Mouse (Mus musculus) spleen, postnatal 10 days (tissue): Measurements from ENCODE around the gene Kntc1.

Experiments used
- DNase-seq, 2 experiments: peaks; one replicate each; pipeline ENCODE4 v3.0.0; 2021 to 2022; ENCODE audit warnings: low spot score in 2 of 2

Kntc1 gene

DNA sequence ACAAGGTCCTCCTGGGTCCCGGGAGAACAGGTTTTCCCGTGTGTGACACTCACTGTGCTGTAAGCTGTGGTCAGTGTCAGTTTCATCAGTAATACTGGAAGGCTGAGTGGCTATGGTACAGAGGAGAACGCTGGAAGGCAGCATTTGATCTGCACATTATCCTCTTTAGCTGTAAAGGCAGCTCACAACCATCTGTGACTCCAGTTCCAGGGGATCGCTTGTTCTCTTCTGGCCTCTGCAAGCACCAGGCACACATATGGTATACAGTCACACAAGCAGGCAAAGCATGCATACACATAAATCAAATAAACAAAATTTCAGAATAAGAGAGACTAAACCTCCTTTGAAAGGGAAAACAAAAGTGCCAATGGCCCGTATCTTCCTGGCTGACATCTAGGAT is 59.0 kb downstream of the Kntc1 start:
- no peak for DNase-seq

DNA sequence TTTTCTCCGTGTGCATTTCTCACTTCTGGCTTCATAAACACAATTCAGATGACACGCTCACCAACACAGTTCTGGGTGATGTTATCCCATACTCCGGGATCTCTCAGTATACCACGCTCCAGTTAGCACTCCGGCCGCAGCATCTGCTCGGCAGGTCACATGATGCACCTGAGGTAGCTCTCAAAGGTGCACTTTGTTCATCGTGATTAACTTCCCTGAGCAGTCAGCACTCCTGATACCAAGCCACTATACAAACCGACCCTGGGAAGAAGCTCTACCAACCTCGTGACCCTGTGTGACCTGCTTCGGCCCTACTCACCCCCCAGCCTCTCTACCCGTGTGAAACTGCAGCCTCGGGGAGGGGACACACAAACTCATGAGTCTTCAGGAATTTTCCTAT is 59.6 kb downstream of the Kntc1 start:
- no peak for DNase-seq

DNA sequence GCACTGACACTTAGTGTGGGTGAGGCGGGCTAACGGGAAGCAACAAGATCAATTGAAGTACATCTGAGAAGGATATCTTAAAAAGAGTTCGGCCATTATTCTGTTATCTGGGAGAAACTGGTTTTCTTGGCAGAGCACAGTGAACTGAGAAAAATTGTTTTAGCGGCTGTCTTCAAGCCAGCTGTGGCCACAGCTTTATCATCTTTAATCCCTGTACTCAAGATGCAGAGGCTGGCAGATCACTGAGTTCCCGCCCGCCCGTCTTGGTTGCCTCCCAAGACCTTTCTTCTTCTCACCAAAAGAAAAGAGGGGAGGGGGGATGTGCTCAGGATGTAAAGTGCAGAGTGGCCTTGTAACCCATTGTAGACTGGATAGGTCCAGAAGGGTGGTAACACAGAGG is 67.4 kb downstream of the Kntc1 start:
- DNase-seq = no peak

DNA sequence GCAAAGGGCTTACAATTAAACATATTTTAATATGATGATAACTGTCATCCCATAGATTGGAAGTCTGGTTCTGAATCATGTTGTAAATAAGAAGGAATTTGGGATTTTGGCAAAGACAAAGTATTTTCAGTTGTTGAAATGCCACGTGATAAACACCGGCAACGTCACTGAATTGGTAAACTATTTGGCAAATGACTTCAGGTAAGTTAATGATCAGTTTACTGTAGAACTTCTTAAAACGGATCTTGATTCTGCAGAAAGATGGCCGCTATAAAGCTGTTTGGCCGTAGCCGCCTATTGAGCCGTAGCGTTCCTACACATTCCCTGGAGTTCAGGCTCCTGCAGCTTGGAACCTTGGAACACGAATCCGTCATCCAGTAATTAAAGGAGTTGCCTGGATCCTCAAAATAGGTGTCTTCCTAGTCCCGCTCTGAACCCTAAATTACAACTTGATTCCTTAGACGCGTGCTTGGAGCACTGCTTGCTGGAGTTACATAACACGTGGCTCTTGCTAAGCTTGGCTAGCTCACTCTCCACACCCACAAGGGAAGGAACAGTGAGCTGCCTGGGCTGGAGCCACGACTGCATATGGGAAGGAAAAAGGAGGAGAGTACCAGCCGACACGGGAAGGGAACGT is 69.5 kb downstream of the Kntc1 start:
- DNase-seq = no peak

DNA sequence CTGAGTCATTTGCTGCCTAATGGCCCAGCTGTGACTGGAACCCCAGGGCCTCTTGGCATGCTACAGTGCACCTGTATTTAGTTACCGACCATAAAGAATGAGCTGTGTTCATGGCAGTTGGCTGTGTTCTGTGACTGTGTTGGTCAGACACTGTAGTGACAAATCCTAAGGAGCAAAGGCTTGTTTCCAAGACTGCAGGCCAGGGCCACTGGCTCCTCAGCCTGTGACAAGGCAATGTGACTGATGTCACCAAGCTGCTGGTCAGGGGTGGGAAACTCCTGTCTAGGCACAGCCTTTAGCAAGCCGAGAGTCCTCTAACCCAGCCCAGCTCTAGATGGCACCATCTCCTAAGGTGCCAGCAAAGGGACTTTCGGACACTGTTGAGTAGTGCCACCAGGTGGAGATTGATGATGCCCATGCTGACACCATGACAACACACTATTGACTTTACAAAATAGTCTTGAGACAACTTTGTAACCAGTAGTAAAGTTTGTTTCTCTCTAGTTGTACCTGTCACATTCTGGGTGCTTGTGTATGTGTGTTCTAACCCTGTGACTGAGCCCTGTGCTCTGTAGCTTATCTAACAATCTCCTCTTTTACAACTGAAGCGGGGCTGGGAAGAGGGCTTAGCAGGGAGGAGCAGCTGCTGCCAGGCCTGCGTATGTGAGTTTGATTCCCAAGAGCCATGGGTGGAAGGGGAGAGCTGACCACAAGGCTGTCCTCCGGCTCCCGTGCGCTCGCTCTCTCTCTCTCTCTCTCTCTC is 71.2 kb downstream of the Kntc1 start:
- no peak for DNase-seq

DNA sequence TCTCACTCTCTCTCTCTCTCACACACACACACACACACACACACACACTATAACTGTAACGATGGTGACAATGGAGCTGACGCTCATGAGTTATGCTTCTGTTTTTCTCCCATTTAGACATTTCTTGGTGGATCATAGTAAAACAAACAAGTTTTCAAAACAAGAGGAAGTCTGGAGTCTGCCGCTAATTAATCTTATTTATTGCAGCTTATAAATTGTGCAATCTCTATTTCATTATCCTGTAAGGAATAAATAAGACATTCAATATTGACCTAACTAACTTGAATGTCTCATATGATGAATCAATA is 71.7 kb downstream of the Kntc1 start:
- no peak for DNase-seq

DNA sequence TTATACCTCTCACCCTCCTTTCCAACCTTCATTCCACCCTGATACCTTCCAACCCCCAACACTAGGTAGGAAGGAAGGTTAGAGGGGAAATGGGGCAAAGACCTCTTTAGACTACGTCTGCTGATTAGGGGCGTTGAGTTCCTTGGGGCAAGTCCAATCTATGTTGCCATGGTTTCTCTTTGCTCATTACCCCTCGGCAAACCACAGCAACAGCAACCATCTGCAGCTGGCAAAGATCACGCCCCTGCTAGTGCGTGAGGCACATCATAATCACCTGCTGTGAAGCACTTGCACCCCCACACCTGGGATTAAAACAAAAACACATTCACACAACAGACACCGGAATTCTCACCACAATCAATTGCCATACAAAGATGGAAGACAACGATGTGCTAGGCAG is 73.2 kb downstream of the Kntc1 start:
- no peak for DNase-seq

DNA sequence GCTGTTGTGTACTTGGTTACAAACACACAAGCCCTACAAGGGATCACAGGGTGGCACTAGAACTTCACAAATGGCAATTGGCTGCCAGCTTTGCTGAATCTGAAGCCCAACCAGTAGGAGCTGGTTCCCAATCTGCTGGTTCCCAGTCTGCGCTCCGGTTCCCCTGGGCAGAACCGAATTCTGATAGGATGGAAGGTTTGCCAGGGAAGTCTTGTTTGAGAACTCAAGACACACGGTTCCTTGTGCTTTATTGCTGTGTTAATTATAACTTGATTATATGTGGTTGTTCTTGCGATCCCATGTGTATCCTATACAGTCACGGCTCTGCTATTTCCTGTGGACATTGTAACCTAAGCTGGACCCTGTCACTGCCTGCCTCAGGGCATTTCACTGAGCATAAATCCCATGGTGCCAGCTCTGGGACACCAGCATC is 78.2 kb downstream of the Kntc1 start:
- DNase-seq = no peak

DNA sequence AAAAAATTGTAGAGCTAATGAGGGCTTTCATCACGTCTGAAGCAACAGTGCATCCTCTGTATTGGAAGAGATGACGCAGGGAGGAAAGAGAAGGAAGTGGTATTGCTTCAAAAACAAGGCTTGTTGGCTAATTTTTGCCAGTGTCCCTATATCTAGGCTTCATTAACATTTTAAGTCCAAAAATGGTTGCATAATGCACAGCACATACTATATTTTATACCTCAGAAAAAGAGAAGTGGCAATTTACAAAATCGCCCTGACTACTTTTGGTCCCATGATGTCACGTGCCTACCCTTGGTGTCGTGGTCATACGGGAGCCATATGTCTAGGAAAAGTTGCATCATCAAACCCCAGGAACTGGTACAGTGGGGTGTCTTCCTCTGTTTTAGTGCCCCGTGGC is 82.8 kb downstream of the Kntc1 start:
- no peak for DNase-seq

DNA sequence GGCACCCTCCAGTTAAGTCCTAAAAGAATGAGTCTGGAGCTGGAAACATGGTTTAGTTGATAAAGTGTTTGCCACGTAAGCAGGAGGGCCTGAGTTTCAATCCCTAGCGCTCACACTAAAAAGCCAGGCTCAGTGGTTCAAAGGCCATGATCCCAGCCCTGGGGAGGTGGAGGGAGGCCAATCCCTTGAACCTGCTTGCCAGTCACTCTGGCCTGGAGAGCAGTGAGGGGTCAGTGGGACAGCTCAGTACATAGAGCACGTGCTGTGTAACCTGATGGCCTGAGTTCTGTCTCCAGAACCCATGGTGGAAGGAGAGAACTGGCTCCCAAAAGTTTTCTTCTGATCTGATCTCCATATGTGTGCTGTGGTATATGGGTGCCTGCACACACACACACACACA is 85.3 kb downstream of the Kntc1 start:
- no peak for DNase-seq

DNA sequence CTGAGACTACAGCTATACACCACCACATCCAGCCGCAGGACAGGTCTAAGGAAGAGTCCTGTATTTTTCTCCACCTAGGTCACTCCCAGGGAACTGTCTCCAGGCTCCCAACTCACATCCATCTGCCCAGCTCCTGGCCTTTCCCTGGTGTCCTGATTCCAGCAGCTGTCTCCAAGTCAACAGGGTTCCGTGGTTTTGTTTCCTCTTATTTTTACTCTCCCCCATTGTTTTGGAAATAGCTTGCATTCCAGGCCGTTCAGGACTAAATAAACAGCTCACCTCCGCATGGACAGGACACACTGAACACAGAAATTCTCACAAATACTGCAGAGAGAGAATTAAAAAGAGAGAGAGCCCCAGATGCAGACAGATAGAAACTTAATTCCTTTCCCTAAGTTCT is 87.9 kb downstream of the Kntc1 start:
- DNase-seq = no peak

DNA sequence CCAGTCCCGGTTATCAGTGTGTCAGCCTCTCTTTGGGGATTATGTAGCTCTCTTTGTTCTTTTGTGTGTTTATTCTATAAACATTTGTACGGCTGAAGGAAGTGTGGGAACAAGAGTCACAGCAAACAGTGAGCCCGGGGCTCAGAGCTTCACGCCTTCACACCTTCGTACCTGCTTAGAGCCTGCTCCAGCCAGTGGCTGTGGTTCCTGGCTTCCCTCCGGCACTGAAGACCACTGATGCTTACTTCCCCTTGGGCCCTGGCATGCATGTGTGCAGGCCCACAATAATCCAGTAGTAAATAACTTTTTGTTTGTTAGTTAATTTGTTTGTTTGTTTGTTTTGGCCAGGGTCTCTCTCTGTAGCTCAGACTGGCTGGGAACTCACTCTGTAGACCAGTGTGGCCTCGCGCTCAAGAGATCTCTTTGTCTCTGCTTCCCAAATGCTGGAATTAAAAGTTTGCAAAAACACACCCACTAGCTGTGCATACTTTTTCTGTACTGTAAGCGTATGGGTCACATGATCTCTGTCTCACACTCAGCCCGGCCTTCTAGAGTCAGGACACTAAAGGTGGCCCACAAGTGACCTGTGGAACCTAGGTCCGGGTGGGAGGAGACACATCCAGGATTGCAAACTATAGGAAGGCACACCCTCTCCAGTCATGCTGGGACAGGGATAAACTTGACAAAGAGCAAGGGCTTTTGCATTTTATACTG is 92.9 kb downstream of the Kntc1 start:
- no peak for DNase-seq

DNA sequence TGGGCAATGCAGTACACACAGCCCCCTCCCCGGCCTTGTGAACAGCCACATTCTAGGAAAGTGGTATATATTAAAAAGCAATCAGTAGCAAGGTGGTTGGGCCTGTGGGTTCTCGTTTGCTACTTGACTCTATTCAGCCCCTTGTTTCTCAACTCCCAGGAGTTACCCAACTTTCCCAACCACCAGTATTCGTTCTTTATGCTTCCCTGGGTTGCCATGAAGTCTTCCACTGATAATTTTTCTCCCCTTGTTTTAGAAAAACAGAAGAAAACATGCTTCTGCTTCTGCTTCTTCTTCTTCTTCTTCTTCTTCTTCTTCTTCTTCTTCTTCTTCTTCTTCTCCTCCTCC is 93.4 kb downstream of the Kntc1 start:
- DNase-seq = no peak

DNA sequence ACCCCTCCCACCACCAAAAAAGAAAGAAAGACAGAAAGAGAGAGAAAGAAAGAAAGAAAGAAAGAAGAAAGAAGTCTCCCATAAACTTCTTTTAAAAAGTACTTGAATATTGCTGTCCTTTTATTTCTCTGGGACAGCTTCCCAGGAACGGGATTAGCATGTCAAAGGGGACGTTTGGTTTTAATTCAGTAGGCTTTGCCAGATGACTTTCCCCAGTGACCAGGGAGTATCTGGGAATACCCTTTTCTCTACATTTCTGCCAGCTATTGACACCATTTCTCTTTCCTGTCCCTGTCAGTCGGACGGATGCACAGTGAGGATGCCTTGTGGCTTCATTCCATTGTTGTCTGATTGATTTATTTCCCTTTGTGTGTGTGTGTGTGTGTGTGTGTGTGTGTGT is 94.3 kb downstream of the Kntc1 start:
- no peak for DNase-seq

DNA sequence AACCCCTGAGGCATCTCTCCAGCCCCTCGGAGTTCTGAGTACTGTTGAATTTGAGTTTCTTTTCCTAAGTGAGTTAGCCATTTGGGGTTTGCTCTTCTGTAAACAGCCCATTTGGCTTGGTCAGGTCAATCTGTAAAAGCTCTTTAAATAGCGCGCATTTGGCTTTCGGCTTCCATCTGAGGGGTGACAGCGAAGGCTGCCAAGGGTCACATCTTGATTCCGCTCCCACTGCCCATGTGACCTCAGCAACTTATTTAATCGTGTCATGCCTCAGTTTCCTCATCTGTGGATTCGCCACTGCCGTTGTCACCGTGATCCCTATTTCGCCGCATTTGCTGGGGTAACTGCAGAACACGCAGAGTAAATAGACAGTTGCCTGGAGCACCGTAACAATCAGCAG is 94.8 kb downstream of the Kntc1 start:
- no peak for DNase-seq

DNA sequence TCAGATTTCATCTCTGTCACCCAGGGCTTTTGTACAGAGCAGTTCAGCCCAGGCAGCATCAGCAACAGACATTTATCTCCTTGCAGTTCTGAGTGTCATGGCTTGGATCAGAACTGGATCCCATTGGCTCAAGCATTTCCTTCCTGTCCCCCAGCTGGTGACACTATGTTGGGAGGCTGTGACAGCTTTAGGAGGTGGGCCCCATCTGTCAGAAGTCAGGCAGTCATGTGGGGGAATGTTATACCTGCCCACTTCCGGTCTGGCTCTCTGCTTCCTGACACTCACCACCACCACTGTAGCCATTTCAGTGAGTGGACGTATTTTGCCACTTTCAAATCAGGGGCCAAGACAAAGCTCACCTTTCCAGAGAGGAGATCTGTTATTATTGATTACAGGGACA is 101.9 kb downstream of the Kntc1 start:
- peak in 1 of 2 experiments; percentile 26 for DNase-seq

DNA sequence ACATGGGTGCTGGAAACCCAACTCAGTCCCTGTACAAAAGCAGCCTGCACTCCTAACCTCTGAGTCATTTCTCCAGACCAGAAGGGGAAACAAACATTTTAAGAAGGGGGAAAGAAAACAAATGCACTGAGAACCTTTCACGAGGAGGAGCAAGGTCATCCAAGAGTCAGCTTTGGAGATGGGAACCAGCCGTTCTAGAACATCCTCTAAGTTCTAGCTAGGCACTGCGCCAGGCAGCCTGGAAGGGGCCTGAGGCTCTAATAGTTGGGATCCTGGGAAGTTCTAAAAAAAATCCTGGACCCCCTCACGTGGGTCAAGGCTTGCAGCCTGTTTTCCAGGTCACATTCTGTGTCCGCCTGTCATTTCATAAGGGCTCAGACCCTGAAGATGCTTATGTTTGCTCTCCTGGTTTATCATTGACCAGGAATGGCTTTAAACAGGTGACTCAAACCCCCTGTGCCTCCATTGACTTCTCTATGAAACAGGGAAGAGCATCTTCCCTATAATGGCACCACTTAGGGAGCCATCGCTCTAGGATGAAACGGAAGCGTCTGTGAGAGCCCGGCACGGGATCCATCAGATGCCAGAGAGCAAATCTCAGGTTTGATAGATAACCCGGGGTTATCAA is 104.5 kb downstream of the Kntc1 start:
- no peak for DNase-seq

DNA sequence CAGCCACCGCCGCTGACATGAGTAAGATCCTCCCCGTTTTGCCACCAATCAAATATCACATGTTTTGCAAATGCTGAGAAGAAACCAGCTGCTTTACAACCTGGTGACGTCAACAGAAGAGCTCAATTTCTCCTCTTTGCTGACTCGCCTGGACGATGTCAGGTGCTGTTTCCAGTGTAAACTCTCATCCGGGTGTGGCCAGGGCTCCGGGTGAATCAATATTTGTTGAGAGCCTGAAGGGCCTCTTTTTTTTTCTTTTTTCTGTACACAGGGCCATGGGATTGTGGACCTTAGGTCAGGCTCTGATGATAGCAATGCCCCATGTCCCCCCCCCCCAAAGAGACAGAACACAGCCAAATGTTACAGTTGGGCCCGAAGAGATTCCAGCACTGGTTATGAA is 105.0 kb downstream of the Kntc1 start:
- DNase-seq = no peak

DNA sequence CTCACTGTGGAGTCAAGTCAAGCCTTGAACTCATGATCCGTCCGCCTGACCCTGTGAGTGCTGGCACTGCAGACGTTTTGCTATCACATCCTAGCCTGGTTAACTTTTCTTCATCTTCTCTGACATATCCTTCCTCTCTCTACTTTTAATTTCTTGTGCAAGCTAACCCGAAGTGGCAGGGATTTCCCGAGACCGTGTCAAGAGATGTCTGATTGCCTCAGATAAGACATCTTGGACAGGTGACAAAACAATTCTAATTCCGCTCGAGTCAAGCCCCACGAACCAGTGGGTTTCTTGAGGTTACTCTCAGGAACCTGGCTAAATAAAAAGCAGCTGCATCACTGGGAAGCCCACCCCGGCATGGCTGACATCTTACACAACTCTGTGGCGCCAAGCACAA is 109.3 kb downstream of the Kntc1 start:
- no peak for DNase-seq

DNA sequence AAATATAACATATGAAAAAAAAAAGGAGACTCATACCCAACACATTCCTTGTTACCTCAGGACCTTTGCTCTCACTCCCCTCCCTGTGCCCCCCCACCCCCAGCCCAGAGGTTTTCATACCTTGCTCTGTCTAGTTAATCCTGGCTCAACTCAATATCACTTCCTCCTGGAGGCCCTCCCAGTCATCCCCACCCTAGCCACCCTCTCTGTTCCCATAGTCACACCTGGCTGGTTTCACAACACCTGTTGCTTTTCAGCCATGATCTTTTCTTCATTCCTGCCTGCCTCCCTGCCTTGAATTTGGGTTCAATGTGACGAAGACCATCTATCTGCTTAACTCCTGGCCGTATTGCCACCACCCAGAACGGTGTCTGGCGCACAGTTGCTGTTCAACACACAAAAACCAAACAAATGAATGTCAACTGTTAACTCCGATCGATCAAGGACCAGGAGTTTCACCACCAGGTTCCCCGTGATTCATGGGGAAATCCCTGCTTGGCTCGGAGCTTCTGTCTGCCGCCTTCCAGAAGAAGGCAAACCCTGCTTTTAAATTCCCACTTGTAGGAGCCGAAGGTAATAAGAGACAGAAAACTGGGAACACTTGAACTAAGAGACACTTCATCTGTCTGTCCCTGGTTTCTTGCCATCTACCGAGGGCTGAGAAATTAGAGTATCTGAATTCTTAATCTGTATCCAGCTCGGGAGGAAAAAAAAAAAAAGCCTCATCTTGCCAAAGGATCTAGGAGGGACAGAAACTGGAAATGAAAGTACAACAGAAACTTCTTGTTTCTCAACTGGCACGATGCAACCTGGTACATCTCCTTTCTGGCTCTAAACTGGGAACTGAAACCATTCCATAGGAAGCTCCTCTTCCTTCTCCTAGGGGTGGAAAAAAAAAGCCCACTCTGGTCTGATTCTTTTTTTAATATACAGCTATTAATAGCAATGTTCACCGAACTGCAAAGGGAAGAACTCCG is 113.1 kb downstream of the Kntc1 start:
- no peak for DNase-seq

DNA sequence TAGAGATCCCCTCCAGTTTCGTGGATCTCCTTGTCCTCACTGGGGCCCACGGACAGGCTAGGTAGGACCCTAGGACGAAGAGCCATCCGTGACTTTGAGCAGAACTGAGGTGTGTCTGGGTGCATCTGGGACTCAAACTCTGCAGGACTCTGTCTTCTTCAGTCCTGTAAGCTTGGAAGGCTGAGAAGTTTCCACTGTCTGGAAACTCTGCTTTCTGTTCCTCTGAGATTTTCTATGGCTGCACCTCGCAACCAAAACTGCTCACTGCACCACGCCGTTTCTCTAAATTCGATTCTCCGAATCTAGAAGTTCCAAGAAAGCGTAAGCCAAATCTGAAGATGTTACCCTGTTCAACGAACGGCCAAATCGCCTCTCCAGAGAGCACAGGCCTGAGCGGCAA is 114.4 kb downstream of the Kntc1 start:
- DNase-seq = no peak

DNA sequence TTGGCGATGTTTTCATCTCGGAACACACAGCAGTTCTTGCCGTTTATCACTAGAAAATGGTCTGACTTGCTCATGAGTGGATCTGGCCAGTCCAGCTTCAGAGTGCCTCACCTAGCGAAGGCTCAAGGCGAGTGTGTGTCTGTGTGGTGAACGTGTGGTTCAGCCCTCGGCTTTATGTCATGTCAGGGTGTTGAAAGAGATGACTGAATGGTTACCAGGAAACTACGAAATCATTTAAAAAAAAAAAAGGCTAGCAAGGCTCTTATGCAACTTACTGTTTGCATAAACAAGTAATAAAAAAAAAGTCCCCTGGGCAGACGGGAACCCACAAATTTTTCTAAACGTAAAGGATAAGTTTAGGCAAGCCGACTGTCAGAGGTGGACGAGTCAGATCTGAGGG is 115.8 kb downstream of the Kntc1 start, which contains the start of gene Hcar2:
Gene Hcar2 (minus strand): TSS at position 135 of the 400 bp plus-strand sequence.
- no peak for DNase-seq
